Mouse (Mus musculus): ENCODE measurements around the gene Tor2a. TPM values are rescaled to one million over a fixed set of nuclear protein-coding genes. Genes with fewer than 3 reads are reported as not detected.

Tor2a gene
- polyA plus RNA-seq, 1 experiment from 2014 or later, result 48.5 TPM

GRCm38 (mm10) chr2:32736306-32736829 is 20.7 kb upstream of the Tor2a start:
- Histone ChIP-seq H3K27me3 (ENCODE audit: control insufficient read depth, insufficient read depth, low read depth, low read length) (no peaks in the 10 kb centered on the region), H3K9ac (ENCODE audit: low read depth, low read length) (no peak overlapping the region), H3K9me3 (replicated peaks; ENCODE audit: control insufficient read depth, low read length, poor library complexity, severe bottlenecking) (no peaks in the 10 kb centered on the region), H3K27ac (ENCODE audit: low read length) (no peak overlapping the region), H3K36me3 (ENCODE audit: control insufficient read depth, insufficient read depth, low read length) (no peaks in the 10 kb centered on the region), H3K4me3 (ENCODE audit: low read depth, low read length) (no peak overlapping the region), H3K4me2 (ENCODE audit: low read length) (no peak overlapping the region), H3K4me1 (ENCODE audit: control insufficient read depth, insufficient read depth, low read length) (peaks cover 3% of the 10 kb centered on the region; the same call in 1 of the 2 replicates)
- ATAC-seq, result no peak
- WGBS, result 39% methylated on average over 3 of the region's 3 CpGs

GRCm38 (mm10) chr2:32737008-32737407 is 20.0 kb upstream of the Tor2a start:
- H3K4me1 ChIP-seq (ENCODE audit: control insufficient read depth, insufficient read depth, low read length), result peaks cover 3% of the 10 kb centered on the region; the same call in 1 of the 2 replicates
- no peak overlapping the region for H3K4me3 ChIP-seq (ENCODE audit: low read depth, low read length)
- H3K9ac ChIP-seq (ENCODE audit: low read depth, low read length), result no peak overlapping the region
- no peaks in the 10 kb centered on the region for H3K27me3 ChIP-seq (ENCODE audit: control insufficient read depth, insufficient read depth, low read depth, low read length)
- WGBS, result 45% methylated on average over 6 of the region's 6 CpGs
- no peak overlapping the region for H3K4me2 ChIP-seq (ENCODE audit: low read length)
- no peak overlapping the region for H3K27ac ChIP-seq (ENCODE audit: low read length)
- ATAC-seq, result no peak
- H3K9me3 ChIP-seq (replicated peaks; ENCODE audit: control insufficient read depth, low read length, poor library complexity, severe bottlenecking), result no peaks in the 10 kb centered on the region
- no peaks in the 10 kb centered on the region for H3K36me3 ChIP-seq (ENCODE audit: control insufficient read depth, insufficient read depth, low read length)

GRCm38 (mm10) chr2:32739311-32739710 is 17.7 kb upstream of the Tor2a start:
- no peaks in the 10 kb centered on the region for H3K27me3 ChIP-seq (ENCODE audit: control insufficient read depth, insufficient read depth, low read depth, low read length)
- H3K27ac ChIP-seq (ENCODE audit: low read length), result no peak overlapping the region
- no peaks in the 10 kb centered on the region for H3K36me3 ChIP-seq (ENCODE audit: control insufficient read depth, insufficient read depth, low read length)
- H3K9me3 ChIP-seq (replicated peaks; ENCODE audit: control insufficient read depth, low read length, poor library complexity, severe bottlenecking), result no peaks in the 10 kb centered on the region
- 72% methylated on average over 4 of the region's 4 CpGs for WGBS
- H3K4me1 ChIP-seq (ENCODE audit: control insufficient read depth, insufficient read depth, low read length), result peaks cover 14% of the 10 kb centered on the region
- ATAC-seq, result no peak
- no peak overlapping the region for H3K4me2 ChIP-seq (ENCODE audit: low read length)
- H3K4me3 ChIP-seq (ENCODE audit: low read depth, low read length), result no peak overlapping the region
- H3K9ac ChIP-seq (ENCODE audit: low read depth, low read length), result no peak overlapping the region

- Histone ChIP-seq H3K4me1 (ENCODE audit: control insufficient read depth, insufficient read depth, low read length) (peaks cover 14% of the 10 kb centered on the region), H3K4me2 (ENCODE audit: low read length) (peak within 1 kb of the TSS; percentile 72), H3K27me3 (ENCODE audit: control insufficient read depth, insufficient read depth, low read depth, low read length) (no peaks in the 10 kb centered on the region), H3K27ac (ENCODE audit: low read length) (peak within 1 kb of the TSS; percentile 88), H3K9ac (ENCODE audit: low read depth, low read length) (peak within 1 kb of the TSS; percentile 98), H3K9me3 (replicated peaks; ENCODE audit: control insufficient read depth, low read length, poor library complexity, severe bottlenecking) (no peaks in the 10 kb centered on the region), H3K36me3 (ENCODE audit: control insufficient read depth, insufficient read depth, low read length) (peaks cover 10% of the 10 kb centered on the region; the same call in 1 of the 2 replicates), H3K4me3 (ENCODE audit: low read depth, low read length) (peak within 1 kb of the TSS; percentile 85)
- 0 out of 2 replicates have a peak, but pooled peaks have one; percentile 0 for ATAC-seq
- WGBS, result 7% methylated on average over 11 of the region's 11 CpGs
Observed at GRCm38 (mm10) chr2:32740916-32741272, 16.1 kb upstream of the Tor2a start, which contains the start of gene 6330409D20Rik. Gene 6330409D20Rik (minus strand): TSS chr2:32741016.

GRCm38 (mm10) chr2:32741273-32742172 is 15.5 kb upstream of the Tor2a start:
- peak overlapping the region; percentile 98 for H3K9ac ChIP-seq (ENCODE audit: low read depth, low read length)
- H3K4me3 ChIP-seq (ENCODE audit: low read depth, low read length), result peak overlapping the region; percentile 85
- H3K36me3 ChIP-seq (ENCODE audit: control insufficient read depth, insufficient read depth, low read length), result peaks cover 15% of the 10 kb centered on the region
- WGBS, result 2% methylated on average over 51 of the region's 58 CpGs
- ATAC-seq, result peak; percentile 59
- H3K27me3 ChIP-seq (ENCODE audit: control insufficient read depth, insufficient read depth, low read depth, low read length), result no peaks in the 10 kb centered on the region
- peak overlapping the region; percentile 72 for H3K4me2 ChIP-seq (ENCODE audit: low read length)
- H3K9me3 ChIP-seq (replicated peaks; ENCODE audit: control insufficient read depth, low read length, poor library complexity, severe bottlenecking), result no peaks in the 10 kb centered on the region
- H3K27ac ChIP-seq (ENCODE audit: low read length), result peak overlapping the region; percentile 88
- H3K4me1 ChIP-seq (ENCODE audit: control insufficient read depth, insufficient read depth, low read length), result peaks cover 14% of the 10 kb centered on the region

GRCm38 (mm10) chr2:32742173-32742531 is 14.9 kb upstream of the Tor2a start:
- peak overlapping the region; percentile 98 for H3K9ac ChIP-seq (ENCODE audit: low read depth, low read length)
- H3K27ac ChIP-seq (ENCODE audit: low read length), result peak overlapping the region; percentile 88
- no peaks in the 10 kb centered on the region for H3K27me3 ChIP-seq (ENCODE audit: control insufficient read depth, insufficient read depth, low read depth, low read length)
- H3K4me1 ChIP-seq (ENCODE audit: control insufficient read depth, insufficient read depth, low read length), result peaks cover 14% of the 10 kb centered on the region
- H3K4me3 ChIP-seq (ENCODE audit: low read depth, low read length), result peak overlapping the region; percentile 85
- no peaks in the 10 kb centered on the region for H3K9me3 ChIP-seq (replicated peaks; ENCODE audit: control insufficient read depth, low read length, poor library complexity, severe bottlenecking)
- H3K36me3 ChIP-seq (ENCODE audit: control insufficient read depth, insufficient read depth, low read length), result peaks cover 20% of the 10 kb centered on the region
- 3% methylated on average over 18 of the region's 18 CpGs for WGBS
- H3K4me2 ChIP-seq (ENCODE audit: low read length), result peak overlapping the region; percentile 72
- peak; percentile 92 for ATAC-seq

GRCm38 (mm10) chr2:32744272-32744982 is 12.6 kb upstream of the Tor2a start:
- Histone ChIP-seq H3K36me3 (ENCODE audit: control insufficient read depth, insufficient read depth, low read length) (peaks cover 29% of the 10 kb centered on the region), H3K9me3 (replicated peaks; ENCODE audit: control insufficient read depth, low read length, poor library complexity, severe bottlenecking) (no peaks in the 10 kb centered on the region), H3K4me3 (ENCODE audit: low read depth, low read length) (no peak overlapping the region), H3K27ac (ENCODE audit: low read length) (no peak overlapping the region), H3K4me2 (ENCODE audit: low read length) (no peak overlapping the region), H3K4me1 (ENCODE audit: control insufficient read depth, insufficient read depth, low read length) (peaks cover 14% of the 10 kb centered on the region), H3K27me3 (ENCODE audit: control insufficient read depth, insufficient read depth, low read depth, low read length) (no peaks in the 10 kb centered on the region), H3K9ac (ENCODE audit: low read depth, low read length) (no peak overlapping the region; the same call in 1 of the 2 replicates)
- no peak for ATAC-seq
- 74% methylated on average over 15 of the region's 15 CpGs for WGBS

GRCm38 (mm10) chr2:32749082-32749481 is 8.0 kb upstream of the Tor2a start:
- no peak for ATAC-seq
- Histone ChIP-seq H3K27me3 (ENCODE audit: control insufficient read depth, insufficient read depth, low read depth, low read length) (no peaks in the 10 kb centered on the region), H3K9ac (ENCODE audit: low read depth, low read length) (no peak overlapping the region), H3K4me3 (ENCODE audit: low read depth, low read length) (no peak overlapping the region), H3K27ac (ENCODE audit: low read length) (no peak overlapping the region), H3K9me3 (replicated peaks; ENCODE audit: control insufficient read depth, low read length, poor library complexity, severe bottlenecking) (no peaks in the 10 kb centered on the region), H3K4me2 (ENCODE audit: low read length) (no peak overlapping the region), H3K36me3 (ENCODE audit: control insufficient read depth, insufficient read depth, low read length) (peaks cover 51% of the 10 kb centered on the region), H3K4me1 (ENCODE audit: control insufficient read depth, insufficient read depth, low read length) (peaks cover 10% of the 10 kb centered on the region)
- 91% methylated on average over 16 of the region's 16 CpGs for WGBS
